Mouse (Mus musculus): ENCODE measurements around the gene Pcsk4. TPM values are rescaled to one million over a fixed set of nuclear protein-coding genes. Genes with fewer than 3 reads are reported as not detected.
A peak's percentile ranks its signal among the peaks of the same experiment; 100 is the strongest.
"Not testable (repeated sequence)": the region's sequence is repeated elsewhere in the genome, so short reads cannot be mapped to it uniquely, and the experiment has no call there.

The Pcsk4 gene
- total RNA-seq, 1 experiment from 2014 or later = 2.7 TPM

DNA sequence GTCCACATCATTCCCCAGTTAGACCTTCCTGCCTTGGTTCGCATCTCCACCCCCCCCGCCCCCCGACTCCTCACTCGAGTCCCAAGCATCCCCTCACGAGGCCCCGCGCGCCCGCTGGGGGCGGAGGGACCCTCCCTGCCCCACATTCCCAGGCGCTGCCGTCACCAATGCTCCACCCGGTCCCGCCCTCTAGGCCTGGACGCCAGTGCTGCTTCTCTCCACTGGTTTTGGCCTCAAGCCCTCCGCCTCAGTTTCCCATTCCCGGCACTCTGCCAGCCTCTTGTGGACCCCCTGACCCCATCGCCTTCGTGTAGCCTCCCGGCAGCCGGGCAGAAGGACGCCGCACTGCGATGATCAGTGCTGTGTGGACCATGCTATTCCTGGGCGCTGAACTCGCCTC is 19.7 kb upstream of the Pcsk4 start:
- no peak for ATAC-seq (replicated peaks; ENCODE audit: low read depth, poor library complexity, severe bottlenecking)

DNA sequence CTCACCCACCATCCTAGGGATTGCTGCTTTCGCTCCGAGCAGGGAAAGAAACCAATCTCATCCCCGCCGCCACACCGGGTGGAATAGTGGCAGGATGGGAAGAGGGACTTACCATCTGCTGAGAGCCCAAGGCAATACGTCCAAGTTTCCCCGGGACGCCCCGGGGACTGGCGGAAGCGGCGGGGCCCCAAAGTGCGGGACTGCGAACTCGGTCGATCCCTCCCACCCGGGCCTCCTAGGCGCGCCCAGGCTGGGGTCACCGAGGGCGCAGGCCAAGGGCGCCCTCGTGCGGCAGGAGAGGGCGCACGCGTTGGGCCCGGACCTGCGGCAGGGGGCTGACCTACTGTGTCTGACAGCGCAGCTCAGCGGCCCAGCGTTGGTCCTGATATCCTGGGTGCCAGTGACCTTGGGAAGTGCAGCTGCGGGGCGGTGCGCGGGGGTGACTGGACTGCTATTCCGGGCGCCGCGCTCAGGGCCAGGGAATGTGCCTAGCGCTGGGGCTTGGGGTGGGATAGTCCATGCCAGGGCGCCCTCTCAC is 19.0 kb upstream of the Pcsk4 start, which contains the start of gene Adamtsl5:
Gene Adamtsl5, minus strand, starts transcription at position 169 of the 538 bp plus-strand sequence.
- ATAC-seq (replicated peaks; ENCODE audit: low read depth, poor library complexity, severe bottlenecking) = peak; percentile 37

GRCm38 (mm10) chr10:80347514-80347967 is 18.2 kb upstream of the Pcsk4 start:
- no peak for ATAC-seq (replicated peaks; ENCODE audit: low read depth, poor library complexity, severe bottlenecking)

- ATAC-seq (replicated peaks; ENCODE audit: low read depth, poor library complexity, severe bottlenecking) = not testable (repeated sequence)
Measured at GRCm38 (mm10) chr10:80345929-80346328, 16.6 kb upstream of the Pcsk4 start.

DNA sequence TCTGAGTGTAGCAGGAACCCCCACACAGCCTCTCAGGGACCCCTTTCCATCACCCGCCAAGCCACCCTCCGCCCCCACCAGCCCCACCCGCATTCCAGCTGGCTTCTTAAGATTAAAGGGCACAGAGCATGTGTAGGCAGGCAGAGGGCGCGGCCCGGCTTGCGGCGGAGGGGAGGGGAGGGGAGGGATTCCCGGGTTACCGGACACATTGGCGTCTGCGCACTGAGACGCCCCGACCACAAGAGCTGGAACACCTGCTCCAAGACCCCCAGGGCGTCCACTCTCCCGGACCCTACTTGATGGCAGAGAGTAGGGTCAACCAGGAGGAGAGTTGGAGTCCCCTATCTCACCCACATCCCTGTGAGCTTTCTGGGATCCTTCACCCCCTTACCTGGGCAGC is 15.8 kb upstream of the Pcsk4 start:
- no peak for ATAC-seq (replicated peaks; ENCODE audit: low read depth, poor library complexity, severe bottlenecking)

GRCm38 (mm10) chr10:80344131-80344661 is 14.9 kb upstream of the Pcsk4 start:
- ATAC-seq (replicated peaks; ENCODE audit: low read depth, poor library complexity, severe bottlenecking) = peak; percentile 33

GRCm38 (mm10) chr10:80343425-80343895 is 14.2 kb upstream of the Pcsk4 start:
- 0 out of 2 replicates have a peak, but pooled peaks have one; percentile 3 for ATAC-seq (replicated peaks; ENCODE audit: low read depth, poor library complexity, severe bottlenecking)

- ATAC-seq (replicated peaks; ENCODE audit: low read depth, poor library complexity, severe bottlenecking) = peak; percentile 26
Measured at GRCm38 (mm10) chr10:80342749-80343424, 13.6 kb upstream of the Pcsk4 start.

DNA sequence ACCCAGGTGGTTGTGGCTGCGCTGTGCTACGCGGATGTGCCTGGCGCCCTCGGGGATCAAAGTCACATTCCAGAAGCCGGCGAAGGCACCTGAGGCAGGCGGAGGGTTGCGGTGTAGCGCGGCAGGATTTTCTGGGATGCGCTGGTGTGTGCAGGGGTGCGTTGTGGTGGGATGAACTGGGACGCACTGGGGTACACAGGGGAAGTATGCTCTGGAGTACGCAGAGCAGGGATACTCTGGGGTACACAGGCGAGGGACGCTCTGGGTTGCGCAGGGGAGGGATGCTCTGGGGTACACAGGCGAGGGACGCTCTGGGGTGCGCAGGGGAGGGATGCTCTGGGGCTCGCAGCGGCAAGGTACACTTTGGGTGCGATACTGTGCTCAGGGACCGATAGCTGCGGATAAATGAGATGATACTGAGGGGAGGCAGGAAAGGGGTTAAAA is 13.0 kb upstream of the Pcsk4 start:
- ATAC-seq (replicated peaks; ENCODE audit: low read depth, poor library complexity, severe bottlenecking) = no peak

DNA sequence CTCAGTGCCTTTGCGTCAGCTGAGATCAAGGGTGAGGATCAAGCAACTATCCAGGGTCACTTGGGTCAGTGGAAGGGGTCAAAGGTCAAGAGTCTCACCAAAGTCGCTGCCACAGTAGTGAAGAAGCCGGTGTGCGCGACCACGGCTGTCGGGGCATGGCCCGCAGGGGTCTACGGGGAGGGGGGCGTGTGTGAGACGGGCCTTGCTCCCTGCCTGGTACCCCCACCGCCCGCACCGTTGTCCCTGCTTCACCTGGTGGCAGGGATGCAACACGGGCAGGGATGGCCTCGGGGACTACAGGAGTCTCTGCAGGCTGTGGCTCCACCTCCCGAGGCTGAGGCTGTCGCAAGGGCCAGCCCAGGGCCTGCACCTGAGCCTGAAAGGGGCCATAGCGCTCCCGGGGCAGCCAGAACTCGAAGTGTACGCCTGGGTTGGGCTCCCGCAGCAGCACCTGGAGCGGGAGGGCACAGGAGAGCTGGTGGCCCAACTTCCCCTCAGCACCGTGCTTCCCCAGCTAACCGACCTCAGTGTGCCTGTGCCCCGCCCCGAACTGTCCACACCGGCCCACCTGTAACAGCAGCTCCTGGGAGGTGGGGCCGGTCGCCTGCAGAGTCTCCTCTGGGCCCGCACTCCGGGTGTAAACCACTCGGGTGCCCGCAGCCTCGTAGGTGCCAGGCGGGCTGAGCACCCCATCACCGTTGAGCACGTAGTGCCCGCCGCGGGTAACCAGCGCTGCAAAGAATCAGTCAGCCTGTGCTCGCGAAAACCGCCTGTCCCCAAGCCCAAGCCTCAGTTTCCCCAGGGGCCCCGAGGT is 12.4 kb upstream of the Pcsk4 start:
- no peak for ATAC-seq (replicated peaks; ENCODE audit: low read depth, poor library complexity, severe bottlenecking)

DNA sequence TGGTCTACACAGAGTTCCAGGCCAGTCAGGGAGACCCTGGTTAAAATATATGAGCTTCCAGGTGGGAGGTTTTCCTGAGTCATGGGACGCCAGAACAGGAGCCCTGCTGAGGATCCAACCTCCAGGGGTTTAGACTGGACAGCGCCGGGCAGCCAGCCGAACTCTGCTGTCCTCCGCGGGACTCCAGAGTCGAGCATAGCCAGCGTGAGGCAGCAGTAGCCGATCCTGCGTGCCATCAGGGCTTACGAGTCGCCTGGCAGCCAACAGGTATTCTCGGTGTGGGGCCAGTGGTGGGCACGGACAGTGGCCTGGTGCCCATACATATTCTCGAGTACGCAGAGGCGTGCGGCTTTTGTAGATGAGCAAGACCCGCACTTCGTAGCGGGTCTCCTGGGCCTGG is 11.7 kb upstream of the Pcsk4 start:
- no peak for ATAC-seq (replicated peaks; ENCODE audit: low read depth, poor library complexity, severe bottlenecking)

DNA sequence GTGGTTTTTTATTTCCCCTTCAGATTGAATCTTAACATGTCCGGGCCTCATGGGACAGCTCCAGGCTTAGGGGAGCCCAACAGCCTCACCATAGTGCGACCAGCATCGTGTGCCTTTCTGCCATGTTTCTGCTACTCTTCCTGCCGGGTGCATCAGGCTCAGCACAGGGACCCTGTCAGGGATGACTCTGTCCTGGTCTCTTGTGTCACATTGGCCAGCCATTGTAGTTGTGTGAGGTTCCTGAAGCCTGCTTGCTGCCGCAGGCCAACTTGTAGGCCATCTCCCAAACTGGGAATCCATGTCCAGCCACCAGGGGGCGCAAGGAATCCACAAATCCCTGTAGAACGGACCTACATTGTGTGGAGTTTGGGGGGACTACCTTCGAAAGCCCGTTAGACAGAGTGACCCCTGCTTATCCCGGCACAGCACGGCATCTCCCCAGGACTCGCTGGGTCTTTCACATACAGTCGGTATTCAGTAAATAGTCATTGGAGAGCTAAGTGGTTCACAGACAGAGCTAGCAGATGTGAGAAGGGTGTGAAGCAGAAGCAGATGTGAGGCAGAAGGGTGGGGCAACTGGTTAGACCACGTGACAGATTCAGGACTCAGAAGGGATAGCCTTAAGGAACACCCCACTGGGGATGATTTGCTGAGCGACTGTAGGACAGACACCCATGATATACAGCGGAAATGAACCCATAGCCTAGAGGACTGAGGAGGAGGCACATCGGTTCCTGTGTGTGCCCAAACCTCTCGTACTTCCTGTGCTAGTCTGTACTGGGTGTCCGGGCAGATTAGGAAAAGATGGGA is 10.8 kb upstream of the Pcsk4 start:
- ATAC-seq (replicated peaks; ENCODE audit: low read depth, poor library complexity, severe bottlenecking) = peak; percentile 22

DNA sequence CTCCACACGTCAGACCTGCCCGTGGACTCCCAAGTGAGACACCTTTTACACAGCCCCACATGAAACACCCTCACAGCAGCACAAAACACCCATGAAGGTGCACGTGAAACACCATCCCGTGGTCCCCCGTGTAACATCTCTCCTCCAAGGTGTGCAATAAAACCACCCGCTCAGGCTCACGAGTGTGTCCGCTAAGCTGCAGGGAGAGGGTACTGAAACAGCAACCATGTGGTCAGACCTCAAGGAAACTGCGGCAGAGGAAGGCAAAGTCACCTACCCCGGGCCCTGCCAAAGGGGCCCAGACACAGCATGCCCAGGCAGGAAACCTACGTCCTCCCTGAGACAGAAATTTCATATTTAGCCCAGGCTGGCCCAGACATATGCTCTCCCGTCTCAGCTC is 7.0 kb upstream of the Pcsk4 start:
- ATAC-seq (replicated peaks; ENCODE audit: low read depth, poor library complexity, severe bottlenecking) = no peak

- ATAC-seq (replicated peaks; ENCODE audit: low read depth, poor library complexity, severe bottlenecking) = no peak
Measured at GRCm38 (mm10) chr10:80332525-80332989, 3.3 kb upstream of the Pcsk4 start.

GRCm38 (mm10) chr10:80331636-80332524 is 2.6 kb upstream of the Pcsk4 start:
- ATAC-seq (replicated peaks; ENCODE audit: low read depth, poor library complexity, severe bottlenecking) = no peak

GRCm38 (mm10) chr10:80330888-80331287 is 1.6 kb upstream of the Pcsk4 start:
- no peak for ATAC-seq (replicated peaks; ENCODE audit: low read depth, poor library complexity, severe bottlenecking)

- ATAC-seq (replicated peaks; ENCODE audit: low read depth, poor library complexity, severe bottlenecking) = no peak
Measured at GRCm38 (mm10) chr10:80330084-80330483, 786 bp upstream of the Pcsk4 start.

GRCm38 (mm10) chr10:80325045-80325444 is 4.3 kb downstream of the Pcsk4 start:
- no peak for ATAC-seq (replicated peaks; ENCODE audit: low read depth, poor library complexity, severe bottlenecking)
